Mouse (Mus musculus) natural killer cell, adult 2 months (primary cell): ENCODE data around the gene Hoxd3.

Source experiments
- DNase-seq, 2 experiments: peaks; one replicate each; pipeline ENCODE4 v3.0.0; 2022; ENCODE audit warnings: low spot score in 2 of 2

Gene Hoxd3

GRCm38 (mm10) chr2:74795531-74795930 lies 83.8 kb downstream of the Hoxd3 start:
- no peak for DNase-seq
